Mouse (Mus musculus) right cerebral cortex, adult 2 months (tissue): Measurements from ENCODE around the gene Rbm41.

Experiments
- DNase-seq, 2 experiments: peaks; one replicate each; pipeline ENCODE4 v3.0.0; 2021 to 2022; ENCODE audit warnings: low spot score in 2 of 2

The Rbm41 gene

GRCm38 (mm10) chrX:139997740-139998690 lies at the start of gene Rbm41:
Rbm41 (minus strand) TSS chrX:139998595.
- DNase-seq, result peak; percentile 60 to 65

GRCm38 (mm10) chrX:139998691-139999065 lies 283 bp upstream of the Rbm41 start:
- no peak for DNase-seq

- DNase-seq, result no peak
Observed at GRCm38 (mm10) chrX:139982115-139982514, 16.3 kb downstream of the Rbm41 start.

- DNase-seq, result no peak
Observed at GRCm38 (mm10) chrX:139933507-139933906, 64.9 kb downstream of the Rbm41 start.

- no peak for DNase-seq
Observed at GRCm38 (mm10) chrX:139932472-139932871, 65.9 kb downstream of the Rbm41 start.

- DNase-seq, result no peak
Observed at GRCm38 (mm10) chrX:139920572-139920971, 77.8 kb downstream of the Rbm41 start.

GRCm38 (mm10) chrX:139891387-139891786 lies 107.0 kb downstream of the Rbm41 start:
- DNase-seq, result no peak

- DNase-seq, result no peak
Observed at GRCm38 (mm10) chrX:139883221-139883620, 115.2 kb downstream of the Rbm41 start.

- DNase-seq, result no peak
Observed at GRCm38 (mm10) chrX:139877936-139878335, 120.5 kb downstream of the Rbm41 start.

GRCm38 (mm10) chrX:139877105-139877504 lies 121.3 kb downstream of the Rbm41 start:
- DNase-seq, result no peak

GRCm38 (mm10) chrX:139870938-139871791 lies 127.2 kb downstream of the Rbm41 start, which contains the start of gene Morc4:
Morc4 (minus strand) TSS chrX:139871677.
- peak; percentile 26 to 31 for DNase-seq

- peak in 1 of 2 experiments; percentile 7 for DNase-seq
Observed at GRCm38 (mm10) chrX:139870300-139870711, 128.1 kb downstream of the Rbm41 start.

GRCm38 (mm10) chrX:139859402-139859801 lies 139.0 kb downstream of the Rbm41 start:
- peak in 1 of 2 experiments; percentile 22 for DNase-seq

GRCm38 (mm10) chrX:139854795-139855194 lies 143.6 kb downstream of the Rbm41 start:
- no peak for DNase-seq

- DNase-seq, result no peak
Observed at GRCm38 (mm10) chrX:139841091-139841490, 157.3 kb downstream of the Rbm41 start.
